Mouse (Mus musculus) kidney, adult 18-20 months (tissue): ENCODE measurements at regions not wholly inside any gene's neighbourhood (a gene's known extent, or its start where the extent isn't known, plus 50 kb on each side); places are given as distances from the start of the nearest gene placed in this dataset.
"Not testable (repeated sequence)": the region's sequence is repeated elsewhere in the genome, so short reads cannot be mapped to it uniquely, and the experiment has no call there.

Experiments
- DNase-seq: peaks from one replicate; pipeline ENCODE4 v3.0.0; 2021

GRCm38 (mm10) chr10:118973324-118973723, 103.3 kb upstream of the Dyrk2 start:
- no peak for DNase-seq

GRCm38 (mm10) chr10:118972626-118973025, 102.6 kb upstream of the Dyrk2 start:
- no peak for DNase-seq

GRCm38 (mm10) chr10:118970457-118971175, 100.6 kb upstream of the Dyrk2 start:
- DNase-seq, result no peak

- DNase-seq, result no peak
Observed at GRCm38 (mm10) chr10:118961713-118962181, 91.7 kb upstream of the Dyrk2 start.

- DNase-seq, result no peak
Observed at GRCm38 (mm10) chr10:118960076-118960475, 90.1 kb upstream of the Dyrk2 start.

- no peak for DNase-seq
Observed at GRCm38 (mm10) chr10:118959623-118960022, 89.6 kb upstream of the Dyrk2 start.

GRCm38 (mm10) chr10:118956352-118956751, 86.3 kb upstream of the Dyrk2 start:
- no peak for DNase-seq

- no peak for DNase-seq
Observed at GRCm38 (mm10) chr10:118953440-118953839, 83.4 kb upstream of the Dyrk2 start.

- DNase-seq, result no peak
Observed at GRCm38 (mm10) chr10:118952756-118953155, 82.7 kb upstream of the Dyrk2 start.

GRCm38 (mm10) chr10:118947724-118948123, 77.7 kb upstream of the Dyrk2 start:
- DNase-seq, result peak; percentile 24

- no peak for DNase-seq
Observed at GRCm38 (mm10) chr10:118947016-118947674, 77.1 kb upstream of the Dyrk2 start.

GRCm38 (mm10) chr10:118927316-118927715, 57.3 kb upstream of the Dyrk2 start:
- no peak for DNase-seq

GRCm38 (mm10) chr10:118923473-118924185, 53.6 kb upstream of the Dyrk2 start:
- no peak for DNase-seq

GRCm38 (mm10) chr10:118922120-118922519, 52.1 kb upstream of the Dyrk2 start:
- DNase-seq, result not testable (repeated sequence)
